Mouse (Mus musculus) liver, embryonic 15.5 days (tissue): ENCODE results near the gene Tmem217. TPM values are rescaled to one million over a fixed set of nuclear protein-coding genes. Genes with fewer than 3 reads are reported as not detected.
A peak's percentile ranks its signal among the peaks of the same experiment; 100 is the strongest.

ENCODE experiments used
- ATAC-seq: fragments of 200-750 bp; cut with Nextera tagmentation; 2 replicates; pipeline ENCODE4 v1.8.0; 2017; ENCODE audit warnings: moderate number of reproducible peaks, mild to moderate bottlenecking, moderate library complexity; ENCODE audit not compliant: insufficient read depth
- H3K27ac ChIP-seq: fragments of 300-500 bp; sonication (generic); replicated peaks from 2 replicates; pipeline ENCODE4 v1.5.1; 2015; ENCODE audit warnings: mild to moderate bottlenecking, inconsistent platforms
- H3K27me3 ChIP-seq: fragments of 300-500 bp; sonication (generic); 2 replicates; pipeline ENCODE4 v1.6.1; 2015; ENCODE audit warnings: mild to moderate bottlenecking, inconsistent platforms
- H3K36me3 ChIP-seq: fragments of 300-500 bp; sonication (generic); replicated peaks from 2 replicates; pipeline ENCODE4 v1.6.1; 2015; ENCODE audit warnings: moderate library complexity, mild to moderate bottlenecking, inconsistent platforms
- H3K4me1 ChIP-seq: fragments of 300-500 bp; sonication (generic); replicated peaks from 2 replicates; pipeline ENCODE4 v1.6.1; 2015; ENCODE audit warnings: inconsistent platforms
- H3K4me2 ChIP-seq: fragments of 300-500 bp; sonication (generic); 2 replicates; pipeline ENCODE4 v1.6.1; 2015; ENCODE audit warnings: moderate library complexity, mild to moderate bottlenecking, inconsistent platforms
- H3K4me3 ChIP-seq: fragments of 300-500 bp; sonication (generic); replicated peaks from 2 replicates; pipeline ENCODE4 v1.5.1; 2015; ENCODE audit warnings: mild to moderate bottlenecking, inconsistent platforms
- H3K9ac ChIP-seq: fragments of 300-500 bp; sonication (generic); 2 replicates; pipeline ENCODE4 v1.6.1; 2015; ENCODE audit warnings: moderate library complexity, mild to moderate bottlenecking, inconsistent platforms
- H3K9me3 ChIP-seq: fragments of 300-500 bp; sonication (generic); replicated peaks from 2 replicates; pipeline ENCODE4 v1.6.1; 2016; ENCODE audit warnings: inconsistent platforms
- WGBS: fragments of 180-500 bp; shearing (Covaris S2); methylation state at CpG from one replicate; pipeline ENCODE4 v1.1.7; 2015; ENCODE audit warnings: mixed read lengths; ENCODE audit not compliant: insufficient replicate concordance; 5-methylcytosine and 5-hydroxymethylcytosine counted together
- polyA plus RNA-seq: library from polyadenylated mRNA; unstranded; fragments of >200 nt; fragmentation: Nextera tagmentation; extraction: Ambion mirVana; gene quantifications from 2 replicates; pipeline ENCODE4 v1.2.1, GENCODE M21; 2015

The Tmem217 gene
- polyA plus RNA-seq, 1 experiment from 2014 or later, result 0.10 TPM

DNA sequence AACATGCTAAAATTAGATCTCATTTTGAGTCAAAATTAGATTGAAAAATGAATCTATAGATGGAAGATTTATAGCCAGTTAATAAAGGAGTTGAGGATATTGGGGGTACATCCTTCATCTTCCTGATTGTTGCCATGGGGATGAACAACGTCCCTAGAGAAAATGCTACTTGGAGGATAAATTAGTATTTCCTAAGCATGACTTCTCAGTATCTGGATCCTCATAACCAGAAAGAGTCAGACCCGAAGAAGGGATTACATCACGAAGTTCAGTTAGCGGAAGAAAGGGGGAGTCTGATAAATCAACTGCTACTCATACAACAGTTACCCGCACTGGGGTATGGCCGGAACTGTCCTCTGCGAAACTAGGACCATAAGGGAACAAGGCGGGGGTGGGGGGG lies 3.2 kb downstream of the Tmem217 start:
- Histone ChIP-seq H3K9me3 (no peaks in the 10 kb centered on the region), H3K4me1 (peaks cover 40% of the 10 kb centered on the region), H3K9ac (no peak overlapping the region), H3K27ac (no peak overlapping the region), H3K4me2 (peak overlapping the region; percentile 96), H3K36me3 (no peaks in the 10 kb centered on the region), H3K4me3 (peak overlapping the region; percentile 74), H3K27me3 (no peaks in the 10 kb centered on the region)
- 25% methylated on average over 8 of the region's 8 CpGs for WGBS
- ATAC-seq, result no peak

DNA sequence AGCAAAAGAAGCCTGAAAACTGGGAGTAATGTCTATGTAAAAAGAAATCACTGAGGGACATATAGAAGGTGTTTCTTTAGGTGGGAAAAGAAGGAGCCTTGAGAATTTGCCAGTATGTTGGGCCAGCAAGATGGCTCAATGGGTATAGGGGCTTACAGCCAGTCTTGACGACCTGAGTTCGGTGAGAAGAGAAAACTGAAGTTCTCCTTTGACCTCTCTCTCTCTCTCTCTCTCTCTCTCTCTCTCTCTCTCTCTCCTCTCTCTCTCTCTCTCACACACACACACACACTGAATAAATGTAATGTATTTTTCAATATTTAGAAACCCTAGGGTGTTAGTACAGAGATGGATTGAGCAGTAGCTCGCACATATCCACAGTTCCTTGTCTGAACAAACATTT lies 3.7 kb downstream of the Tmem217 start:
- 64% methylated on average over 3 of the region's 3 CpGs for WGBS

GRCm38 (mm10) chr17:29545241-29545640 lies 6.9 kb downstream of the Tmem217 start:
- Histone ChIP-seq H3K27ac (no peak overlapping the region), H3K4me3 (no peak overlapping the region), H3K4me2 (no peak overlapping the region), H3K9ac (no peak overlapping the region), H3K36me3 (no peaks in the 10 kb centered on the region), H3K4me1 (peaks cover 15% of the 10 kb centered on the region), H3K27me3 (no peaks in the 10 kb centered on the region), H3K9me3 (no peaks in the 10 kb centered on the region)
- ATAC-seq, result no peak
- 86% methylated on average over 5 of the region's 5 CpGs for WGBS

More for the DNA sequence above, 3.7 kb downstream of the Tmem217 start:
- no peak overlapping the region for H3K9ac ChIP-seq
- peaks cover 37% of the 10 kb centered on the region for H3K4me1 ChIP-seq
- H3K4me3 ChIP-seq, result no peak overlapping the region
- ATAC-seq, result no peak
- H3K27ac ChIP-seq, result no peak overlapping the region
- no peaks in the 10 kb centered on the region for H3K36me3 ChIP-seq
- no peaks in the 10 kb centered on the region for H3K27me3 ChIP-seq
- no peaks in the 10 kb centered on the region for H3K9me3 ChIP-seq
- H3K4me2 ChIP-seq, result no peak overlapping the region

GRCm38 (mm10) chr17:29544064-29544463 lies 8.1 kb downstream of the Tmem217 start:
- no peak overlapping the region for H3K4me2 ChIP-seq
- H3K27ac ChIP-seq, result no peak overlapping the region
- H3K36me3 ChIP-seq, result no peaks in the 10 kb centered on the region
- WGBS, result 57% methylated on average over 2 of the region's 2 CpGs
- H3K9ac ChIP-seq, result no peak overlapping the region
- H3K9me3 ChIP-seq, result no peaks in the 10 kb centered on the region
- no peak overlapping the region for H3K4me3 ChIP-seq
- no peaks in the 10 kb centered on the region for H3K27me3 ChIP-seq
- H3K4me1 ChIP-seq, result peaks cover 4% of the 10 kb centered on the region
- no peak for ATAC-seq

DNA sequence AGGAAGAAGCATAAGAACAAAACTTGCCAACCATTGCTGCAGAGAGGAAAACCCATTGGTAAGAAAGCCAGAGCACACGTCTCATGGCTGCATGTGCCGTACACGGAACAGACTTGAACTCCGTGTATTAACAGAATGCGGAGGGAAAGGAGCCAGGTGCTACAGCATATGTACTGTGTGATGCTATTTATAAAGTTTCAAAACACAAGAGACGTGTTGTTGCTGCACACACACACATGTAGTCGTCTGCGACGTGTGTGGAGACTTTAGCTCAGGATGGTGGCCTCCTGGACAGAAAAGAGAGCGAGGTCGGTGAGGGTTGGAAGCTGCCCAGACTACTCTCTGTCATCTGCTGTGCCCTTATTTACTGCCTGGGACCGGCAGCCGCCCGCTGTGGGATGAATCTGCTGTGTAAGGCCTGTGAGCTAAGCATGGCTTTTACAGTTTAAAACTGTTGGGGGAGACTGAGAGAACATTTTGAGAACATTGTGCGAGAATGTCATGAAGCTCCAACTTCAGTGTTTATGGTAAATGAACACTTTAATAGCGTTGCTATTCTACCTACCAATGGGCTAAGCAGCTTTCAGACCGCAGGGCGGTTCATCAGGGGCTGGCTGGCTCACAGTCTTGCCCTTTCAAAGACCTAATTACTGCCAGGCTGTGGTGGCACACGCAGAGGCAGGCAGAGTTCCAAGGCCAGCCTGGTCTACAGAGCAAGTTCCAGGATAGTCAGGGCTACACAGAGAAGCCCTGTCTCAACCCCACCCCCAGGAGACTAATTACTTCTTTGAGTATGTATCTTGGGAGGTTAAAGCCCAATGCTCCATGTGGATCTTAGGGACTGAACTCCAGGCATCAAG lies 9.1 kb downstream of the Tmem217 start:
- Histone ChIP-seq H3K4me2 (no peak overlapping the region), H3K4me3 (no peak overlapping the region), H3K27me3 (no peaks in the 10 kb centered on the region), H3K9ac (no peak overlapping the region), H3K27ac (no peak overlapping the region), H3K36me3 (no peaks in the 10 kb centered on the region), H3K4me1 (0 out of 2 replicates have a peak, but pooled peaks cover 2% of the 10 kb centered on the region), H3K9me3 (no peaks in the 10 kb centered on the region)
- WGBS, result 77% methylated on average over 19 of the region's 19 CpGs
- no peak for ATAC-seq

GRCm38 (mm10) chr17:29541419-29541818 lies 10.8 kb downstream of the Tmem217 start:
- Histone ChIP-seq H3K4me2 (no peak overlapping the region), H3K27ac (no peak overlapping the region), H3K4me3 (no peak overlapping the region), H3K4me1 (0 out of 2 replicates have a peak, but pooled peaks cover 2% of the 10 kb centered on the region), H3K9ac (no peak overlapping the region), H3K9me3 (no peaks in the 10 kb centered on the region), H3K27me3 (no peaks in the 10 kb centered on the region), H3K36me3 (no peaks in the 10 kb centered on the region)
- WGBS, result 56% methylated on average over 14 of the region's 14 CpGs
- ATAC-seq, result no peak

DNA sequence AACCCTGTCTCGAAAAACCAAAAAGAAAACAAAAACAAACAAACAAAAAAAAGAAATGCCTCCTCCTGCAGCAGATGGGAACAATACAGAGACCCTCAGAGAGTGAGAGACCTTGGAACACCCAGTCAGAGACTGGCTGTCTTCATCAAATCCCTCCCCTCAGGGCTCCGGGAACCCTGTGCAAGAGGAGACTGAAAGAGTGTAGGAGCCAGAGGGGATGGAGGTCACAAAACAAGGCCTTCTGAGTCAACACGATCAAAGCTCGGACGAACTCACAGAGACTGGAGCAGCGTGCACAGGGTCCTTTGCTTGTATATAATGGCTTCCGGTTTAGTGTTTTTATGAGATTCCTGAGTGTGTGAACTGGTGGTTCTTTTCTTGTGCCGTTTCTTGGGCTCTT lies 11.8 kb downstream of the Tmem217 start:
- Histone ChIP-seq H3K27me3 (no peaks in the 10 kb centered on the region), H3K36me3 (no peaks in the 10 kb centered on the region), H3K9ac (no peak overlapping the region), H3K4me3 (no peak overlapping the region), H3K27ac (no peak overlapping the region), H3K4me2 (no peak overlapping the region), H3K9me3 (no peaks in the 10 kb centered on the region), H3K4me1 (0 out of 2 replicates have a peak, but pooled peaks cover 2% of the 10 kb centered on the region)
- WGBS, result 74% methylated on average over 8 of the region's 8 CpGs
- no peak for ATAC-seq

GRCm38 (mm10) chr17:29533866-29534265 lies 18.3 kb downstream of the Tmem217 start:
- H3K4me1 ChIP-seq, result 0 out of 2 replicates have a peak, but pooled peaks cover 5% of the 10 kb centered on the region
- H3K9me3 ChIP-seq, result no peaks in the 10 kb centered on the region
- no peak overlapping the region for H3K4me3 ChIP-seq
- no peak overlapping the region for H3K9ac ChIP-seq
- ATAC-seq, result no peak
- H3K36me3 ChIP-seq, result no peaks in the 10 kb centered on the region
- no peak overlapping the region for H3K4me2 ChIP-seq
- no peak overlapping the region for H3K27ac ChIP-seq
- H3K27me3 ChIP-seq, result no peaks in the 10 kb centered on the region
- WGBS, result 58% methylated on average over 11 of the region's 11 CpGs

GRCm38 (mm10) chr17:29531757-29532384 lies 20.3 kb downstream of the Tmem217 start:
- 25% methylated on average over 10 of the region's 10 CpGs for WGBS
- H3K9me3 ChIP-seq, result no peaks in the 10 kb centered on the region
- no peak for ATAC-seq
- no peak overlapping the region for H3K4me2 ChIP-seq
- no peak overlapping the region for H3K4me3 ChIP-seq
- 0 out of 2 replicates have a peak, but pooled peaks cover 5% of the 10 kb centered on the region for H3K4me1 ChIP-seq
- H3K36me3 ChIP-seq, result no peaks in the 10 kb centered on the region
- no peak overlapping the region for H3K9ac ChIP-seq
- H3K27ac ChIP-seq, result no peak overlapping the region
- H3K27me3 ChIP-seq, result no peaks in the 10 kb centered on the region

DNA sequence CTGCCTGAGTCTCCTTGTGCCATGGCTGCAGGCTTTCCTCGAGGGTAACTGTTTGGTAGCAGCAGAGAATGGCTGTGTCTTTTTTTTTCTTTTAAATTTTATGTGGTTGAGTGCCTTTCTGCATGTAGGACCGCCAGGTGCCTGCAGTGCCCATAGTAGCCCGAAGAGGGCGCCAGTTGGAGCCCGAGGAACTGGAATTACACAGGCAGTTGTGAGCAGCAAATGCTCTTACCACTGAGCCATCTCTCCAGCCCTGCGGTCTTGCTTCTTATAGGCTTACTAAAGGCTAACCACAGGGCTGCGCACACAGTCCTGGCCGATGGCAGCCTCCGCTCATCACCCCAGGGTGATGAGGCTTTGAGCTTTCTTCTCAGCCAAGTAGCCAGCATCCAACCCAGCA lies 20.9 kb downstream of the Tmem217 start:
- H3K9ac ChIP-seq, result no peak overlapping the region
- WGBS, result 65% methylated on average over 9 of the region's 9 CpGs
- H3K27ac ChIP-seq, result no peak overlapping the region
- H3K4me2 ChIP-seq, result no peak overlapping the region
- no peaks in the 10 kb centered on the region for H3K9me3 ChIP-seq
- 0 out of 2 replicates have a peak, but pooled peaks cover 5% of the 10 kb centered on the region for H3K4me1 ChIP-seq
- no peaks in the 10 kb centered on the region for H3K27me3 ChIP-seq
- no peak overlapping the region for H3K4me3 ChIP-seq
- no peaks in the 10 kb centered on the region for H3K36me3 ChIP-seq
- no peak for ATAC-seq

- no peak overlapping the region for H3K4me2 ChIP-seq
- no peaks in the 10 kb centered on the region for H3K27me3 ChIP-seq
- 70% methylated on average over 6 of the region's 6 CpGs for WGBS
- H3K4me3 ChIP-seq, result no peak overlapping the region
- no peak overlapping the region for H3K27ac ChIP-seq
- H3K4me1 ChIP-seq, result 0 out of 2 replicates have a peak, but pooled peaks cover 5% of the 10 kb centered on the region
- no peaks in the 10 kb centered on the region for H3K36me3 ChIP-seq
- ATAC-seq, result no peak
- H3K9ac ChIP-seq, result no peak overlapping the region
- no peaks in the 10 kb centered on the region for H3K9me3 ChIP-seq
Measured at GRCm38 (mm10) chr17:29530508-29530907, 21.7 kb downstream of the Tmem217 start.
